Mouse (Mus musculus): ENCODE measurements at regions not wholly inside any gene's neighbourhood (a gene's known extent, or its start where the extent isn't known, plus 50 kb on each side); places are given as distances from the start of the nearest gene placed in this dataset.

GRCm38 (mm10) chr5:85896452-85896851 is 168.9 kb downstream of the Cenpc1 start:
- TF ChIP-seq MAZ (IDR thresholded peaks at IDR 0.05; ENCODE audit: low read depth, low read length) (no peak), JUN (IDR thresholded peaks at IDR 0.05; ENCODE audit: insufficient read depth, low read depth, low read length) (no peak), NRF1 (IDR thresholded peaks at IDR 0.05; ENCODE audit: low read depth, low read length) (no peak), MXI1 (IDR thresholded peaks at IDR 0.05; ENCODE audit: low read depth, low read length) (no peak), ZKSCAN1 (IDR thresholded peaks at IDR 0.05; ENCODE audit: borderline replicate concordance, low read depth, low read length) (no peak), ETS1 (conservative IDR thresholded peaks at IDR 0.05; ENCODE audit: low read depth, low read length) (no peak), TCF12 (IDR thresholded peaks at IDR 0.05; ENCODE audit: low read depth, low read length) (no peak), JUND (conservative IDR thresholded peaks at IDR 0.05; ENCODE audit: low read depth, low read length) (no peak), GABPA (IDR thresholded peaks at IDR 0.05; ENCODE audit: insufficient replicate concordance, low read depth, low read length) (no peak), ZMIZ1 (IDR thresholded peaks at IDR 0.05; ENCODE audit: low read depth, low read length) (no peak), RCOR1 (conservative IDR thresholded peaks at IDR 0.05; ENCODE audit: low read depth, low read length) (no peak), USF2 (conservative IDR thresholded peaks at IDR 0.05; ENCODE audit: low read depth, low read length) (no peak), USF1 (IDR thresholded peaks at IDR 0.05; ENCODE audit: low read depth, low read length) (no peak), CTCF (conservative IDR thresholded peaks at IDR 0.05 in 1 of 2, IDR thresholded peaks at IDR 0.05 in 1 of 2; ENCODE audit: low read depth in 2 of 2, low read length in 2 of 2) (no peak)
- dilution Hi-C loops (cut with MboI; ENCODE audit: extremely low pct_ligation_motif_present, extremely low pct_unique_long_range_greater_than_20kb, low sequenced_read_pairs) = no loop called here
- Histone ChIP-seq H3K27me3 (replicated peaks) (no peaks in the 10 kb centered on the region), H3K4me2 (ENCODE audit: insufficient read depth, low read depth, poor library complexity, severe bottlenecking) (no peak overlapping the region), H3K4me1 (ENCODE audit: control insufficient read depth in 1 of 2, insufficient read depth in 2 of 2) (no peaks in the 10 kb centered on the region), H3K79me2 (replicated peaks; ENCODE audit: control insufficient read depth, extremely low read depth, insufficient read depth, poor library complexity, severe bottlenecking) (no peaks in the 10 kb centered on the region), H3K9ac (ENCODE audit: insufficient read depth, low read depth) (no peak overlapping the region), H3K9me3 (replicated peaks; ENCODE audit: low read length) (no peaks in the 10 kb centered on the region), H3K4me3 (replicated peaks in 1 of 3; ENCODE audit: low read depth in 2 of 3, low read length in 2 of 3, poor library complexity in 1 of 3) (no peak overlapping the region), H3K27ac (ENCODE audit: insufficient read depth, low read depth) (no peak overlapping the region), H3K36me3 (replicated peaks in 1 of 2; ENCODE audit: control insufficient read depth in 1 of 2, insufficient read depth in 1 of 2, low read length in 1 of 2) (no peaks in the 10 kb centered on the region)
- in situ Hi-C loops (cut with MboI; ENCODE audit: low pct_ligation_motif_present, low pct_unique_long_range_greater_than_20kb, low sequenced_read_pairs) = no loop called here
- no peak for DNase-seq (ENCODE audit: extremely low read depth)

GRCm38 (mm10) chr5:85895814-85896213 is 169.6 kb downstream of the Cenpc1 start:
- H3K4me1 ChIP-seq (ENCODE audit: control insufficient read depth in 1 of 2, insufficient read depth in 2 of 2) = no peaks in the 10 kb centered on the region
- H3K4me2 ChIP-seq (ENCODE audit: insufficient read depth, low read depth, poor library complexity, severe bottlenecking) = no peak overlapping the region
- H3K36me3 ChIP-seq (replicated peaks in 1 of 2; ENCODE audit: control insufficient read depth in 1 of 2, insufficient read depth in 1 of 2, low read length in 1 of 2) = no peaks in the 10 kb centered on the region
- no peak for TF ChIP-seq SIN3A (IDR thresholded peaks at IDR 0.05; ENCODE audit: low read length)
- no peak for TF ChIP-seq UBTF (IDR thresholded peaks at IDR 0.05; ENCODE audit: low read depth, low read length)
- no peak for TF ChIP-seq ZMIZ1 (IDR thresholded peaks at IDR 0.05; ENCODE audit: low read depth, low read length)
- TF ChIP-seq MAZ (IDR thresholded peaks at IDR 0.05; ENCODE audit: low read depth, low read length) = no peak
- TF ChIP-seq SMC3 (IDR thresholded peaks at IDR 0.05; ENCODE audit: low read depth, low read length) = no peak
- no peak for TF ChIP-seq USF1 (IDR thresholded peaks at IDR 0.05; ENCODE audit: low read depth, low read length)
- TF ChIP-seq POLR2A (IDR thresholded peaks at IDR 0.05; ENCODE audit: low read depth, low read length) = no peak
- no peak for TF ChIP-seq GABPA (IDR thresholded peaks at IDR 0.05; ENCODE audit: insufficient replicate concordance, low read depth, low read length)
- TF ChIP-seq ZKSCAN1 (IDR thresholded peaks at IDR 0.05; ENCODE audit: borderline replicate concordance, low read depth, low read length) = no peak
- TF ChIP-seq MAX (IDR thresholded peaks at IDR 0.05; ENCODE audit: low read length) = no peak
- no peak for TF ChIP-seq PAX5 (IDR thresholded peaks at IDR 0.05; ENCODE audit: low read length)
- no peak for TF ChIP-seq MYC (IDR thresholded peaks at IDR 0.05; ENCODE audit: low read depth, low read length)
- no peak for TF ChIP-seq RAD21 (IDR thresholded peaks at IDR 0.05; ENCODE audit: low read depth, low read length)
- TF ChIP-seq HCFC1 (IDR thresholded peaks at IDR 0.05; ENCODE audit: low read depth, low read length) = no peak
- H3K4me3 ChIP-seq (replicated peaks in 1 of 3; ENCODE audit: low read depth in 2 of 3, low read length in 2 of 3, poor library complexity in 1 of 3) = no peak overlapping the region
- no peak for DNase-seq (ENCODE audit: extremely low read depth)
- no peak overlapping the region for H3K27ac ChIP-seq (ENCODE audit: insufficient read depth, low read depth)
- no peaks in the 10 kb centered on the region for H3K9me3 ChIP-seq (replicated peaks; ENCODE audit: low read length)
- H3K79me2 ChIP-seq (replicated peaks; ENCODE audit: control insufficient read depth, extremely low read depth, insufficient read depth, poor library complexity, severe bottlenecking) = no peaks in the 10 kb centered on the region
- dilution Hi-C loops (cut with MboI; ENCODE audit: extremely low pct_ligation_motif_present, extremely low pct_unique_long_range_greater_than_20kb, low sequenced_read_pairs) (no loop called here), in situ Hi-C loops (cut with MboI; ENCODE audit: low pct_ligation_motif_present, low pct_unique_long_range_greater_than_20kb, low sequenced_read_pairs) (no loop called here)
- H3K9ac ChIP-seq (ENCODE audit: insufficient read depth, low read depth) = no peak overlapping the region
- no peaks in the 10 kb centered on the region for H3K27me3 ChIP-seq (replicated peaks)

Data from CH12.LX (cell line).